Mouse (Mus musculus) heart, postnatal 0 days (tissue): ENCODE measurements around the gene 4931406C07Rik.

Experiments used
- CTCF ChIP-seq: IDR thresholded peaks from 2 replicates; pipeline ENCODE4 v1.5.1; 2016; ENCODE audit warnings: antibody characterized with exemption, control low read depth, low read depth
- EP300 ChIP-seq: IDR thresholded peaks from 2 replicates; pipeline ENCODE4 v1.6.1; 2016; ENCODE audit warnings: antibody characterized with exemption, low read depth

DNA sequence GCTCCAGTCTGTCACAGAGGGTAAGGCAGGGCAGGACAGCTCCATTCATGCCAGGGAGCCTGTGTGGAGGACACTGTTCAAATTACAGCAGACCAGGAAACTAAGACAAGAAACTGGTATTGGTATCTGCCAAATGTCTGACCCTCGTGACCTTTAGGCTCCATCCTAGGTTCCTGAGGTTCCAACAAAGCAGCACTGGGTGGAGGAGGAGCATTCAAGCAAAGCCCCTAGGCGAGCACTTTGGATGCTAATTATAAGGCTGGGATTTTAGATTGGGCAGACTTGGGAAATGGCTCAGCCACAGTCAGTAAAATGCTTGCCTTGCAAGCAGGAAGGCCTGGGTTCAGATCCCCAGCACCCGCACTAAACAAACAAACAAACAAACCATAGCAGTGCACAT is 70.3 kb downstream of the 4931406C07Rik start:
- no peak for TF ChIP-seq CTCF
- TF ChIP-seq EP300: no peak
